Mouse (Mus musculus): ENCODE measurements at regions not wholly inside any gene's neighbourhood (a gene's known extent, or its start where the extent isn't known, plus 50 kb on each side); places are given as distances from the start of the nearest gene placed in this dataset.
A peak's percentile ranks its signal among the peaks of the same experiment; 100 is the strongest.

GRCm38 (mm10) chr16:87267954-87268804, 85.8 kb upstream of the N6amt1 start:
- Histone ChIP-seq H3K36me3 (ENCODE audit: control insufficient read depth, insufficient read depth, low read length) (no peaks in the 10 kb centered on the region), H3K27ac (ENCODE audit: insufficient read depth, low read depth, low read length) (no peak overlapping the region), H3K27me3 (replicated peaks; ENCODE audit: control insufficient read depth, insufficient read depth, low read length) (no peaks in the 10 kb centered on the region), H3K4me1 (ENCODE audit: control insufficient read depth, insufficient read depth, low read length) (no peaks in the 10 kb centered on the region), H3K4me3 (ENCODE audit: insufficient read depth, low read depth, low read length) (no peak overlapping the region)
- TF ChIP-seq POLR2A (IDR thresholded peaks at IDR 0.05; ENCODE audit: low read depth, low read length) (no peak), CTCF (conservative IDR thresholded peaks at IDR 0.05; ENCODE audit: insufficient read depth, insufficient read length, low read depth, low read length) (no peak)
- no peak for DNase-seq
- WGBS: 77% methylated on average over 9 of the region's 9 CpGs

- WGBS: 94% methylated on average over 4 of the region's 4 CpGs
- H3K27ac ChIP-seq (ENCODE audit: insufficient read depth, low read depth, low read length): no peak overlapping the region
These were observed 86.5 kb upstream of the N6amt1 start for GRCm38 (mm10) chr16:87267517-87267916.

GRCm38 (mm10) chr16:87263571-87263970, 90.4 kb upstream of the N6amt1 start:
- Histone ChIP-seq H3K4me1 (ENCODE audit: control insufficient read depth, insufficient read depth, low read length) (no peaks in the 10 kb centered on the region), H3K36me3 (ENCODE audit: control insufficient read depth, insufficient read depth, low read length) (no peaks in the 10 kb centered on the region), H3K4me3 (ENCODE audit: insufficient read depth, low read depth, low read length) (no peak overlapping the region), H3K27ac (ENCODE audit: insufficient read depth, low read depth, low read length) (no peak overlapping the region), H3K27me3 (replicated peaks; ENCODE audit: control insufficient read depth, insufficient read depth, low read length) (no peaks in the 10 kb centered on the region)
- DNase-seq: peak; percentile 41
- 32% methylated on average over 4 of the region's 4 CpGs for WGBS
- TF ChIP-seq CTCF (conservative IDR thresholded peaks at IDR 0.05; ENCODE audit: insufficient read depth, insufficient read length, low read depth, low read length): no peak
- no peak for TF ChIP-seq POLR2A (IDR thresholded peaks at IDR 0.05; ENCODE audit: low read depth, low read length)

More at GRCm38 (mm10) chr16:87267517-87267916, 86.5 kb upstream of the N6amt1 start:
- H3K36me3 ChIP-seq (ENCODE audit: control insufficient read depth, insufficient read depth, low read length): no peaks in the 10 kb centered on the region
- TF ChIP-seq CTCF (conservative IDR thresholded peaks at IDR 0.05; ENCODE audit: insufficient read depth, insufficient read length, low read depth, low read length) (no peak), POLR2A (IDR thresholded peaks at IDR 0.05; ENCODE audit: low read depth, low read length) (no peak)
- no peaks in the 10 kb centered on the region for H3K27me3 ChIP-seq (replicated peaks; ENCODE audit: control insufficient read depth, insufficient read depth, low read length)
- no peak overlapping the region for H3K4me3 ChIP-seq (ENCODE audit: insufficient read depth, low read depth, low read length)
- no peak for DNase-seq
- H3K4me1 ChIP-seq (ENCODE audit: control insufficient read depth, insufficient read depth, low read length): no peaks in the 10 kb centered on the region

GRCm38 (mm10) chr16:87263041-87263440, 90.9 kb upstream of the N6amt1 start:
- H3K27me3 ChIP-seq (replicated peaks; ENCODE audit: control insufficient read depth, insufficient read depth, low read length): no peaks in the 10 kb centered on the region
- H3K27ac ChIP-seq (ENCODE audit: insufficient read depth, low read depth, low read length): no peak overlapping the region
- DNase-seq: no peak
- TF ChIP-seq POLR2A (IDR thresholded peaks at IDR 0.05; ENCODE audit: low read depth, low read length): no peak
- no peak for TF ChIP-seq CTCF (conservative IDR thresholded peaks at IDR 0.05; ENCODE audit: insufficient read depth, insufficient read length, low read depth, low read length)
- 68% methylated on average over 8 of the region's 8 CpGs for WGBS
- H3K4me1 ChIP-seq (ENCODE audit: control insufficient read depth, insufficient read depth, low read length): no peaks in the 10 kb centered on the region
- H3K4me3 ChIP-seq (ENCODE audit: insufficient read depth, low read depth, low read length): no peak overlapping the region
- no peaks in the 10 kb centered on the region for H3K36me3 ChIP-seq (ENCODE audit: control insufficient read depth, insufficient read depth, low read length)

- WGBS: 70% methylated on average over 3 of the region's 3 CpGs
- no peak for DNase-seq
- no peaks in the 10 kb centered on the region for H3K36me3 ChIP-seq (ENCODE audit: control insufficient read depth, insufficient read depth, low read length)
- TF ChIP-seq CTCF (conservative IDR thresholded peaks at IDR 0.05; ENCODE audit: insufficient read depth, insufficient read length, low read depth, low read length): no peak
- no peak for TF ChIP-seq POLR2A (IDR thresholded peaks at IDR 0.05; ENCODE audit: low read depth, low read length)
- H3K4me1 ChIP-seq (ENCODE audit: control insufficient read depth, insufficient read depth, low read length): no peaks in the 10 kb centered on the region
- no peak overlapping the region for H3K4me3 ChIP-seq (ENCODE audit: insufficient read depth, low read depth, low read length)
- H3K27ac ChIP-seq (ENCODE audit: insufficient read depth, low read depth, low read length): peak overlapping the region; percentile 50; the same call in 1 of the 2 replicates
- H3K27me3 ChIP-seq (replicated peaks; ENCODE audit: control insufficient read depth, insufficient read depth, low read length): no peaks in the 10 kb centered on the region
These were observed 91.5 kb upstream of the N6amt1 start for GRCm38 (mm10) chr16:87262497-87262896.

- Histone ChIP-seq H3K4me3 (ENCODE audit: insufficient read depth, low read depth, low read length) (no peak overlapping the region), H3K27ac (ENCODE audit: insufficient read depth, low read depth, low read length) (no peak overlapping the region), H3K4me1 (ENCODE audit: control insufficient read depth, insufficient read depth, low read length) (no peaks in the 10 kb centered on the region), H3K36me3 (ENCODE audit: control insufficient read depth, insufficient read depth, low read length) (no peaks in the 10 kb centered on the region), H3K27me3 (replicated peaks; ENCODE audit: control insufficient read depth, insufficient read depth, low read length) (no peaks in the 10 kb centered on the region)
- no peak for TF ChIP-seq CTCF (conservative IDR thresholded peaks at IDR 0.05; ENCODE audit: insufficient read depth, insufficient read length, low read depth, low read length)
- 33% methylated on average over 7 of the region's 7 CpGs for WGBS
- peak; percentile 81 for DNase-seq
These were observed 92.5 kb upstream of the N6amt1 start for GRCm38 (mm10) chr16:87261527-87261926.

GRCm38 (mm10) chr16:87254736-87255135, 99.2 kb upstream of the N6amt1 start:
- TF ChIP-seq CTCF (conservative IDR thresholded peaks at IDR 0.05; ENCODE audit: insufficient read depth, insufficient read length, low read depth, low read length): no peak
- TF ChIP-seq POLR2A (IDR thresholded peaks at IDR 0.05; ENCODE audit: low read depth, low read length): no peak
- no peaks in the 10 kb centered on the region for H3K27me3 ChIP-seq (replicated peaks; ENCODE audit: control insufficient read depth, insufficient read depth, low read length)
- H3K4me1 ChIP-seq (ENCODE audit: control insufficient read depth, insufficient read depth, low read length): peaks cover 5% of the 10 kb centered on the region; the same call in 1 of the 2 replicates
- no peak overlapping the region for H3K27ac ChIP-seq (ENCODE audit: insufficient read depth, low read depth, low read length)
- DNase-seq: no peak
- H3K36me3 ChIP-seq (ENCODE audit: control insufficient read depth, insufficient read depth, low read length): no peaks in the 10 kb centered on the region
- 91% methylated on average over 1 of the region's 1 CpGs for WGBS
- no peak overlapping the region for H3K4me3 ChIP-seq (ENCODE audit: insufficient read depth, low read depth, low read length)

Measured in kidney, adult 2 months (tissue).